Mouse (Mus musculus): ENCODE measurements at regions not wholly inside any gene's neighbourhood (a gene's known extent, or its start where the extent isn't known, plus 50 kb on each side); places are given as distances from the start of the nearest gene placed in this dataset.
"Not testable (repeated sequence)": the region's sequence is repeated elsewhere in the genome, so short reads cannot be mapped to it uniquely, and the experiment has no call there.

GRCm38 (mm10) chr3:50643068-50643467 lies 199.7 kb upstream of the Slc7a11 start:
- DNase-seq (ENCODE audit: low spot score), result no peak

DNA sequence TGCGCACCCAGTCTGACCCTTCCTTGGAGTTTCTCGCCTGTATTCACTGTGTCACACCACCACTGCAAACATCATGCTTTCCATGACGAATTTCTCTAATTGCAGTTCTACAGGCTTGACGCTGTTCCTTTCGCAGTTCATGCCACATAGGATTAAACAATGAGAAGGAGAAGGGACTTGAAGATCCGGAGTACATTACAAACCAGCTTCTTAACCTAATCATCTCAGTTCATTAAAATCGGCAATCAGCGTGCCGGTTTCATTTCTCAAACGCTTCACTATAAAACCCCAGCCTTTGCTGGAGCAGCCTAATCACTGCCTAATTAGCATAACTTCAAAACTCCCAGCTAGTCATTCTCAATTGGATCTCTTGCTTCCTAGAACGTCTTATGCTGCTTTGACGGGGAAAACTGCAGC lies 196.5 kb upstream of the Slc7a11 start:
- no peak for DNase-seq (ENCODE audit: low spot score)

DNA sequence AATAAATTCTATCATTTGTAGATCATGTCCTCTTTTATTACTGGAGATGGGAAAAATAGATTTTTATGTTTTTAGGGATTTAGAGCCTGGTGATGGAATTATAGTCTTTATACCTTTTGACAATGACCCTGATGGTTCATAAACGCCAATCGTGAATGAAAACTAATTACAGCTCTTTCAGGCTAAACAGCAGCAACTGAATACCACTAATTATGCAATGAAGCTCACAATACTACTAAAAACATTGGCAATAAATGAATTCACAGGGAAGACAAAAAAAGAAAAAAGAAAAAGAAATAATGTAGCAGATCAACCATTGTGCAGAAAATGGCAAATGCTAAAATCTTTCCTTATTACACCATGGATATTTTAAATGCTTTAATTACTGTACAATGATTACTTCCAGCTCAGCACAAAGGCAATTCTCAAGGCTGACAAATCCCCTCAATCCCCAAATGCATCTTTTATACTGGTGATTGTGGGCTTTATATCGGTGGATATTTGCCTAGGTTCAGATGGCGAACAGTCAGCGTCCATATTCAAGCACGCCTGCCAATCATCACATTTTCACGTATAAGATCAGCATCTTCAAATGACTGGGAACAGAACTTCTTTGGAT lies 191.2 kb upstream of the Slc7a11 start:
- no peak for DNase-seq (ENCODE audit: low spot score)

DNA sequence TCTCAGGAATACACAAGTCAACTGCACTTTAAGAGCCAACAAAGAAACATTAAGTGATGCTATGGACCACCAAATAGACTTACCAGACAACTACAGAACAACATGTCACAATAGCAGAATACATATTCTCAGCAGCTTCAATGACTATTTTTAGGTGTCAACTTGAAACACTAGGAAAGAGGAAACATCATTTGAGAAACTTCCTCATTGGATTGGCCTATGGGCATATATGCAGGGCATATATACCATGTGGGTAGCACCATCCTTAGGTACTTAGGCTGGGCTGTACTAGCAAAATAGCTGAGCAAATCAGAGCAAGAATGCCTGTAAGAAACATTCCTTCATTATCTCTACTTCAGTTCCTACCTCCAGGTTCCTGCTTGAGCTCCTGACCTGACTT lies 187.9 kb upstream of the Slc7a11 start:
- DNase-seq (ENCODE audit: low spot score), result no peak

DNA sequence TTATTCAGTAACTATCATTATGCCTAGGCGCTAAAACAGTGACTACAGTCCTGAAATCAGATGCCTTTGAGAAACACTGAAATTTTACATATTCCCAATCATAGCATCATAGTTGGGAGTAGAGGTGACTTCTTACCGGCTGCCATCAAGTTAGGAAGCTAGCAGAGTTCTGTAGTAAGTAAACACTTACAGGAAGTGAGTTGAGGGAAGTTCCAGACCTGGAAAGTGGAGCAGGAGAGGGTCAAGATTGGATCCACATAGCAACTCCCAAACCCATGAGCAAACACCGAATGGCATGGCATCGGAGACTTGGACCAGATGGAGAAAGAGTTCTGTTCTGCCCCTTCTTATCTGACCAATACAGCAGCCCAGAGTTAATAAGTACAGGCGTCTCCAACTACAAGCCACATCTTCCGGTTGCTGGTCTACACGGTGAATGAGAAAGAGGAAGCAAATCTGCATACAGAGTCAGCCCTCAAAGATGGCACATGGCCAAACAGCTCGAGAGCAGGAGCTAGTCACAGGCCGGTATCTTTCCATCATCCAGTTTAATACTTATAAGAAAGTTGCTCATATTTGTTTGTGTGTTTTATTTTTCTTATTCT lies 184.8 kb upstream of the Slc7a11 start:
- no peak for DNase-seq (ENCODE audit: low spot score)

DNA sequence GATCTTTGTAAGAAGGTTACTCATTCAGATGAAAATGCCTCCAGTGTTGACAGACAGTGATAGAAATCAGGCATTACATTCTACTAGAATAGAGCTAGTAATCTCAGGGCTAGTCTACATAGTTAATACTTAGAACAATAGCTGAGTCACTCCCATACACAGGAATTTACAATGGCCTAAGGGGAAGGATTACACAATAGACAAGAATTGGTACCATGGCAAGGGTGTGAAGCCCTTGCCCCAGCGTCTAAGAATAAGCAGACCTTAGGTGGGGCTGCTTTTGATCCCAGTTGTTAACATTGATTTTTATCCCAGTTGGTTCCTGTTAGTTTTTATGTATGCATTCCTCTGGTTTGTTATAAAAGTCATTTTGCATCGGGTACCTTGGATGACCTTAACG lies 177.8 kb upstream of the Slc7a11 start:
- DNase-seq (ENCODE audit: low spot score), result not testable (repeated sequence)

- DNase-seq (ENCODE audit: low spot score), result no peak
These were observed 175.6 kb upstream of the Slc7a11 start for GRCm38 (mm10) chr3:50619061-50619460.

- DNase-seq (ENCODE audit: low spot score), result no peak
These were observed 172.2 kb upstream of the Slc7a11 start for GRCm38 (mm10) chr3:50615384-50616285.

GRCm38 (mm10) chr3:50613011-50613410 lies 169.6 kb upstream of the Slc7a11 start:
- no peak for DNase-seq (ENCODE audit: low spot score)

GRCm38 (mm10) chr3:50609341-50610012 lies 166.1 kb upstream of the Slc7a11 start:
- peak; percentile 4 for DNase-seq (ENCODE audit: low spot score)

DNA sequence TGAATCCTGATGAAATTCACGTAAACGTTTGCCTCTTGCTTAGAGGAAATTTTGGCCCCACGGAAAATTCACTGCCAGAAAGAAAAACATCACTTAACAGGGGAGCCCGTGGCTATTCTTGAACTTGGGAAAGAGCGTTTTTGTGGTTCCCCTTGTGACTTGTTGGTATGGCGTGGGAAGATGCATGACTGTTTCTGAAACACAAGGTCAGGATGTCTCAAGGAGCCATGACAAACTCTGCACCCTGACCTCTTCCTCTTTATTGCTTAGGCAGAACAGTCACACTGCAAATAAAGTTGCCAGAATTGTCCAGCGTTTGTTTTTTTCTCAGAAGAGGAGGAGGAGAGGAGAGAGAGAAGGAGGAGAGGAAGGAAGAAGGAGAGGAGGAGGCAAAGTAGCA lies 164.3 kb upstream of the Slc7a11 start:
- no peak for DNase-seq (ENCODE audit: low spot score)

GRCm38 (mm10) chr3:50606986-50607385 lies 163.6 kb upstream of the Slc7a11 start:
- DNase-seq (ENCODE audit: low spot score), result no peak

DNA sequence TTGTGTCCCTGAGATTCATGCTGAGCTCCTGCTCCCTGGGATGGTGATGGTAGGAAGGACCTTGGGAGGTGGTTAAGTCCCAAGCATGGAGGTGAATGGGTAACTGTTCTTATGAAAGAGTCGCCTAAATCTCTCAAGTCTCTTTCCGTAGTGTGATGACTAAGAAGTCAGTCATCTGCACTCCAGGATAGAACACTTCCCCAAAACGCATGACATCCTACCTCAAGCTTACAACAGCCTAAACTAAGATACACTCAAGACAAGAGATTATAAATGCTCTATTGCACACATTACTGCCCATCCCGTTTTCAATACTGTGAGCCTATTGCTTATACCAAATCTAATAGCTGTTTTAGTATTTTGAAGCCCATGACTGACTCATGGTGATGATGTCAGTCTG lies 162.3 kb upstream of the Slc7a11 start:
- no peak for DNase-seq (ENCODE audit: low spot score)

- DNase-seq (ENCODE audit: low spot score), result no peak
These were observed 159.8 kb upstream of the Slc7a11 start for GRCm38 (mm10) chr3:50603182-50603581.

GRCm38 (mm10) chr3:50595732-50596131 lies 152.3 kb upstream of the Slc7a11 start:
- DNase-seq (ENCODE audit: low spot score), result no peak

- DNase-seq (ENCODE audit: low spot score), result no peak
These were observed 140.9 kb upstream of the Slc7a11 start for GRCm38 (mm10) chr3:50584323-50584722.

GRCm38 (mm10) chr3:50583475-50583874 lies 140.1 kb upstream of the Slc7a11 start:
- no peak for DNase-seq (ENCODE audit: low spot score)

DNA sequence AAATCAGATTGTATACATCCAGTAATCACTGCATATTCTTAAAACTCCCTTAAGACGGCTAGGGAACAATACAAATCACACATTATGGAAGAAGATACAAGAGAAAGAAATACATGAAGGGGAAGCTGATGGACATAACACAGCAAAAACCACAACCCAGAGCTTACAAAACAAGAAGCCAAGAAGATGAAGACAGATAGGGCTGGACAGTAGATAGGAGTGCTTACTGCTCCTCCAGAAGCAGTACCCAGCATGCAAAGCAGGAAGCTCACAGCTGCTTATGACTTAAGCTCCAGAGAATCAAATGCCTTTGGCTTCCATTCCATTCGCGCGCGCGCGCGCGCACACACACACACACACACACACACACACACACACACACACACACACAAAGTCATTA lies 131.0 kb upstream of the Slc7a11 start:
- no peak for DNase-seq (ENCODE audit: low spot score)

GRCm38 (mm10) chr3:50570027-50570426 lies 126.6 kb upstream of the Slc7a11 start:
- no peak for DNase-seq (ENCODE audit: low spot score)

- DNase-seq (ENCODE audit: low spot score), result no peak
These were observed 126.2 kb upstream of the Slc7a11 start for GRCm38 (mm10) chr3:50569565-50569964.

- DNase-seq (ENCODE audit: low spot score), result no peak
These were observed 110.7 kb upstream of the Slc7a11 start for GRCm38 (mm10) chr3:50554150-50554549.

- no peak for DNase-seq (ENCODE audit: low spot score)
These were observed 105.2 kb upstream of the Slc7a11 start for GRCm38 (mm10) chr3:50548568-50548967.

- no peak for DNase-seq (ENCODE audit: low spot score)
These were observed 87.2 kb upstream of the Slc7a11 start for GRCm38 (mm10) chr3:50530654-50531053.

Measured in yolk sac, embryonic 10.5 days (tissue).